Comparison of ENCODE assay signal across 9 mouse cellular contexts in the genomic region with DNA sequence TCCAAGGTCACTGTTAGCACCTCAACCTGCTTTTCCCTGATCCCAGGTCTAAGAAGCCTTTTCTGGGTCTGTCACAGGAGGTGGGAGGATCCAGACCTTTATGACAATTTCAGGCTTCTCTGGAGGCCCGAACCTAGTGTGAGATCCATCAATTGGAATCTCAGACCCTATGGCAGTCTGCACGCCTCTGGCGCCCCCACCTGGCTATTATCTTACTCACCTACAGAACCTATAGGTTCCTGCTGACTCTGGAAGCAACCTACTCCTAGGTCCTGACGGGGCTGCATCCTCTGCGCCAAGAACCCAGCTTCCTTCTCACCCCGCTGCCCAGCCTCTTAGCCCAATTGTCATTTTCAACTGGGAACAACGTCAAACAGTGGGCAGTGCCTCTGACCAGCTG. TPM values are rescaled to one million over a fixed set of nuclear protein-coding genes. Genes with fewer than 3 reads are reported as not detected.
DNase-seq lines count a peak whose midpoint lies in the region; ATAC-seq and TF ChIP-seq lines count a peak whose summit lies in the region.
"Had no signal": no experiment of that assay in that cellular context is flagged by ENCODE, and none has a peak within 500 bp of the region (broad histone marks: within the 10 kb centered on the region; RNA-seq: fewer than 3 reads in every experiment).

No protein-coding gene starts in this region.

- peak; percentile 76 for DNase-seq in cerebellum, adult 9-11 months
- DNase-seq in liver, embryonic 14.5 days (ENCODE audit: low read depth in 3 of 3, low spot score in 3 of 3): no peak
- DNase-seq in thymus, postnatal 10 days (ENCODE audit: low spot score in 2 of 2): peak; percentile 42 to 70
- DNase-seq in ovary, postnatal 14 days (ENCODE audit: low spot score): no peak
- DNase-seq in gastrocnemius, postnatal 10 days: no peak

- TF ChIP-seq EP300 in ES-Bruce4 (IDR thresholded peaks at IDR 0.05; ENCODE audit: insufficient read depth, low read depth, low read length): no peak
- no peak for TF ChIP-seq EP300 in liver, embryonic 14.5 days (IDR thresholded peaks at IDR 0.05; ENCODE audit: low read depth)

- H3K4me1 ChIP-seq in intestine, postnatal 0 days (replicated peaks; ENCODE audit: control insufficient read depth, insufficient read depth, low read length): peaks cover 6% of the 10 kb centered on the region; the same call in 1 of the 2 replicates
- peaks cover 10% of the 10 kb centered on the region; the same call in 1 of the 2 replicates for H3K4me1 ChIP-seq in intestine, embryonic 15.5 days (replicated peaks)
- no peaks in the 10 kb centered on the region for H3K4me1 ChIP-seq in ES-Bruce4 (ENCODE audit: control insufficient read depth, insufficient read depth, low read length)
- peaks cover 0 to 15% of the 10 kb centered on the region in 2 experiments; a peak in 2 of 4 replicates for H3K4me1 ChIP-seq in liver, embryonic 14.5 days (replicated peaks; ENCODE audit: control insufficient read depth in 2 of 2, insufficient read depth in 2 of 2, low read length in 1 of 2)
- H3K4me1 ChIP-seq: limb, embryonic 12.5 days had no signal

- H3K27ac ChIP-seq in intestine, postnatal 0 days (ENCODE audit: low read depth, low read length): no peak overlapping the region
- no peak overlapping the region for H3K27ac ChIP-seq in intestine, embryonic 15.5 days
- H3K27ac ChIP-seq in ES-Bruce4 (ENCODE audit: insufficient read depth, low read length): no peak overlapping the region
- H3K27ac ChIP-seq in liver, embryonic 14.5 days: no peak overlapping the region
- H3K27ac ChIP-seq: limb, embryonic 12.5 days had no signal

- 31% methylated on average over 7 of the region's 7 CpGs for WGBS in intestine, postnatal 0 days
- WGBS in intestine, embryonic 15.5 days: 24% methylated on average over 7 of the region's 7 CpGs
- 13% methylated on average over 7 of the region's 7 CpGs for WGBS in liver, embryonic 14.5 days (ENCODE audit: insufficient replicate concordance)

- H3K27me3 ChIP-seq in intestine, postnatal 0 days (replicated peaks; ENCODE audit: control insufficient read depth, insufficient read depth, low read length): no peaks in the 10 kb centered on the region
- H3K27me3 ChIP-seq in intestine, embryonic 15.5 days (replicated peaks): no peaks in the 10 kb centered on the region
- no peaks in the 10 kb centered on the region for H3K27me3 ChIP-seq in ES-Bruce4 (ENCODE audit: control insufficient read depth, insufficient read depth, low read length, poor library complexity, severe bottlenecking)
- H3K27me3 ChIP-seq in liver, embryonic 14.5 days (ENCODE audit: control insufficient read depth, insufficient read depth, low read length): no peaks in the 10 kb centered on the region
- H3K27me3 ChIP-seq: limb, embryonic 12.5 days had no signal

- H3K9me3 ChIP-seq in intestine, postnatal 0 days (ENCODE audit: control insufficient read depth): no peaks in the 10 kb centered on the region
- no peaks in the 10 kb centered on the region for H3K9me3 ChIP-seq in intestine, embryonic 15.5 days
- H3K9me3 ChIP-seq in ES-Bruce4 (replicated peaks; ENCODE audit: control insufficient read depth, insufficient read depth, low read length, poor library complexity, severe bottlenecking): no peaks in the 10 kb centered on the region
- no peaks in the 10 kb centered on the region for H3K9me3 ChIP-seq in liver, embryonic 14.5 days (ENCODE audit: control insufficient read depth, low read length)
- H3K9me3 ChIP-seq: limb, embryonic 12.5 days had no signal

- TF ChIP-seq CTCF in intestine, postnatal 0 days (IDR thresholded peaks at IDR 0.05; ENCODE audit: low read depth): peak; percentile 75
- peak; percentile 72 for TF ChIP-seq CTCF in ES-Bruce4 (IDR thresholded peaks at IDR 0.05; ENCODE audit: low read depth, low read length)
- peak; percentile 69 for TF ChIP-seq CTCF in liver, embryonic 14.5 days (IDR thresholded peaks at IDR 0.05; ENCODE audit: low read depth)

- no peaks in the 10 kb centered on the region for H3K36me3 ChIP-seq in intestine, postnatal 0 days (ENCODE audit: control insufficient read depth, insufficient read depth)
- H3K36me3 ChIP-seq in intestine, embryonic 15.5 days: no peaks in the 10 kb centered on the region
- no peaks in the 10 kb centered on the region for H3K36me3 ChIP-seq in ES-Bruce4 (ENCODE audit: control insufficient read depth, insufficient read depth, low read length, poor library complexity, severe bottlenecking)
- H3K36me3 ChIP-seq in liver, embryonic 14.5 days (replicated peaks; ENCODE audit: control insufficient read depth, insufficient read depth, low read depth): no peaks in the 10 kb centered on the region
- H3K36me3 ChIP-seq: limb, embryonic 12.5 days had no signal

- H3K4me3 ChIP-seq in intestine, postnatal 0 days (ENCODE audit: low read depth, low read length): no peak overlapping the region
- H3K4me3 ChIP-seq in intestine, embryonic 15.5 days (replicated peaks): no peak overlapping the region
- H3K4me3 ChIP-seq in ES-Bruce4 (ENCODE audit: low read depth, low read length): no peak overlapping the region
- no peak overlapping the region for H3K4me3 ChIP-seq in liver, embryonic 14.5 days (ENCODE audit: insufficient read depth in 1 of 2, low read depth in 2 of 2, low read length in 2 of 2)
- H3K4me3 ChIP-seq: limb, embryonic 12.5 days had no signal

- H3K9ac ChIP-seq in intestine, postnatal 0 days (ENCODE audit: low read depth, low read length): no peak overlapping the region
- no peak overlapping the region for H3K9ac ChIP-seq in intestine, embryonic 15.5 days
- no peak overlapping the region for H3K9ac ChIP-seq in ES-Bruce4 (ENCODE audit: low read depth, poor library complexity, severe bottlenecking)
- no peak overlapping the region for H3K9ac ChIP-seq in liver, embryonic 14.5 days (replicated peaks)
- H3K9ac ChIP-seq: limb, embryonic 12.5 days had no signal

- no peak for TF ChIP-seq POLR2A in ES-Bruce4 (IDR thresholded peaks at IDR 0.05; ENCODE audit: insufficient read depth, low read length)

- peak; percentile 17; the same call in 1 of the 2 replicates for ATAC-seq in intestine, postnatal 0 days
- no peak for ATAC-seq in intestine, embryonic 15.5 days
- ATAC-seq in liver, embryonic 14.5 days (ENCODE audit: insufficient read depth): no peak

- no peak overlapping the region for H3K4me2 ChIP-seq in intestine, postnatal 0 days (replicated peaks; ENCODE audit: low read depth)
- no peak overlapping the region for H3K4me2 ChIP-seq in intestine, embryonic 15.5 days (replicated peaks)
- H3K4me2 ChIP-seq in liver, embryonic 14.5 days (ENCODE audit: low read depth): no peak overlapping the region
- H3K4me2 ChIP-seq: limb, embryonic 12.5 days had no signal

RNA-seq across cellular contexts. Expression of a gene that starts 10.7 kb away (rescaled TPM):
- 0.40 and 0.51 TPM in 2 replicates for polyA plus RNA-seq in intestine, postnatal 0 days (2015; fragmentation: Nextera tagmentation; extraction: Ambion mirVana)
- polyA plus RNA-seq in intestine, embryonic 15.5 days (2015; fragmentation: Nextera tagmentation; extraction: Ambion mirVana): not detected in 2 replicates
- polyA plus RNA-seq in ES-Bruce4 (2011; ENCODE audit: insufficient read depth, insufficient read length, low read depth, missing spikeins): not detected in 2 replicates
- not detected in 2 replicates for polyA plus RNA-seq in liver, embryonic 14.5 days (2012; rRNA removed)
- polyA plus RNA-seq in liver, embryonic 14.5 days (2014; fragmentation: Nextera tagmentation; extraction: Ambion mirVana): not detected in 2 replicates
- not detected for total RNA-seq in gastrocnemius, postnatal 10 days (2021)
- polyA plus RNA-seq: limb, embryonic 12.5 days had no signal

RNA-seq across cellular contexts. Expression of a gene that starts 13.1 kb away (rescaled TPM):
- polyA plus RNA-seq in intestine, postnatal 0 days (2015; fragmentation: Nextera tagmentation; extraction: Ambion mirVana): 1.2 and 2.2 TPM in 2 replicates
- 4.6 and 5.8 TPM in 2 replicates for polyA plus RNA-seq in intestine, embryonic 15.5 days (2015; fragmentation: Nextera tagmentation; extraction: Ambion mirVana)
- 0.57 TPM in 1 of 2 replicates, not detected in the other for polyA plus RNA-seq in ES-Bruce4 (2011; ENCODE audit: insufficient read depth, insufficient read length, low read depth, missing spikeins)
- 0.47 and 0.96 TPM in 2 replicates for polyA plus RNA-seq in liver, embryonic 14.5 days (2012; rRNA removed)
- polyA plus RNA-seq in liver, embryonic 14.5 days (2014; fragmentation: Nextera tagmentation; extraction: Ambion mirVana): 0.17 TPM in 1 of 2 replicates, not detected in the other
- 1 to 10 TPM; 1.7 to 9.6 TPM for total RNA-seq in gastrocnemius, postnatal 10 days (2021)

RNA-seq across cellular contexts. Expression of a gene that starts 17.6 kb away (rescaled TPM):
- 38.5 and 40.2 TPM in 2 replicates for polyA plus RNA-seq in intestine, postnatal 0 days (2015; fragmentation: Nextera tagmentation; extraction: Ambion mirVana)
- 57.5 and 65.2 TPM in 2 replicates for polyA plus RNA-seq in intestine, embryonic 15.5 days (2015; fragmentation: Nextera tagmentation; extraction: Ambion mirVana)
- 16.4 and 18.4 TPM in 2 replicates for polyA plus RNA-seq in ES-Bruce4 (2011; ENCODE audit: insufficient read depth, insufficient read length, low read depth, missing spikeins)
- 6.2 and 8.1 TPM in 2 replicates for polyA plus RNA-seq in liver, embryonic 14.5 days (2012; rRNA removed)
- 18.3 and 20.4 TPM in 2 replicates for polyA plus RNA-seq in liver, embryonic 14.5 days (2014; fragmentation: Nextera tagmentation; extraction: Ambion mirVana)
- 10 to 100 TPM; 65.5 to 66.7 TPM for total RNA-seq in gastrocnemius, postnatal 10 days (2021)

RNA-seq across cellular contexts. Expression of a gene that starts 18.6 kb away (rescaled TPM):
- polyA plus RNA-seq in intestine, postnatal 0 days (2015; fragmentation: Nextera tagmentation; extraction: Ambion mirVana): 48.5 and 49.3 TPM in 2 replicates
- polyA plus RNA-seq in intestine, embryonic 15.5 days (2015; fragmentation: Nextera tagmentation; extraction: Ambion mirVana): 5.4 and 8.3 TPM in 2 replicates
- polyA plus RNA-seq in ES-Bruce4 (2011; ENCODE audit: insufficient read depth, insufficient read length, low read depth, missing spikeins): 3.5 and 4.9 TPM in 2 replicates
- polyA plus RNA-seq in liver, embryonic 14.5 days (2012; rRNA removed): 26.7 and 31.2 TPM in 2 replicates
- polyA plus RNA-seq in liver, embryonic 14.5 days (2014; fragmentation: Nextera tagmentation; extraction: Ambion mirVana): 53.1 and 57.9 TPM in 2 replicates
- total RNA-seq in gastrocnemius, postnatal 10 days (2021): 1 to 10 TPM; 1.4 to 2.0 TPM

RNA-seq across cellular contexts. Expression of a gene that starts 22.1 kb away (rescaled TPM):
- 41.2 and 46.2 TPM in 2 replicates for polyA plus RNA-seq in intestine, postnatal 0 days (2015; fragmentation: Nextera tagmentation; extraction: Ambion mirVana)
- polyA plus RNA-seq in intestine, embryonic 15.5 days (2015; fragmentation: Nextera tagmentation; extraction: Ambion mirVana): 28.0 and 33.2 TPM in 2 replicates
- 3.7 and 5.7 TPM in 2 replicates for polyA plus RNA-seq in ES-Bruce4 (2011; ENCODE audit: insufficient read depth, insufficient read length, low read depth, missing spikeins)
- polyA plus RNA-seq in liver, embryonic 14.5 days (2012; rRNA removed): 7.9 and 9.2 TPM in 2 replicates
- 6.3 and 7.3 TPM in 2 replicates for polyA plus RNA-seq in liver, embryonic 14.5 days (2014; fragmentation: Nextera tagmentation; extraction: Ambion mirVana)
- total RNA-seq in gastrocnemius, postnatal 10 days (2021): 10 to 100 TPM; 23.5 to 25.2 TPM

Comparison
In these comparisons a context has a peak if more than half of its experiments do, and no peak if none do; other contexts are left out.
1. DNase-seq: peak in cerebellum, adult 9-11 months (single experiment) and thymus, postnatal 10 days (2 of 2); none in liver, embryonic 14.5 days (0 of 3), ovary, postnatal 14 days (single experiment) and gastrocnemius, postnatal 10 days (single experiment).
2. Peak in every context shown above with its lines, with median percentiles within 50 percentile points of each other: CTCF ChIP-seq.